Mouse (Mus musculus) macrophage (primary cell): ENCODE data around the gene Zcchc7. TPM values are rescaled to one million over a fixed set of nuclear protein-coding genes. Genes with fewer than 3 reads are reported as not detected.

Experiments used
- H3K27ac ChIP-seq: fragments of 350-480 bp; formaldehyde crosslinking; 2 replicates; pipeline ENCODE4 v1.9.0; 2021
- H3K36me3 ChIP-seq: fragments of 350-480 bp; formaldehyde crosslinking; 2 replicates; pipeline ENCODE4 v1.9.0; 2021; ENCODE audit errors: inconsistent target
- H3K4me3 ChIP-seq: fragments of 350-480 bp; formaldehyde crosslinking; 2 replicates; pipeline ENCODE4 v1.9.0; 2021; ENCODE audit errors: inconsistent target
- H3K79me2 ChIP-seq: fragments of 350-480 bp; formaldehyde crosslinking; 2 replicates; pipeline ENCODE4 v1.9.0; 2021; ENCODE audit errors: inconsistent target
- WGBS: methylation state at CpG from one replicate; pipeline ENCODE4 v1.1.7; 2026; ENCODE audit warnings: inconsistent platforms; ENCODE audit not compliant: missing documents; 5-methylcytosine and 5-hydroxymethylcytosine counted together
- polyA plus RNA-seq: library from polyadenylated mRNA; stranded (reverse); fragments of 250-400 nt; gene quantifications from 3 replicates; pipeline ENCODE4 v1.2.4, GENCODE M21; 2018; ENCODE audit warnings: inconsistent platforms

Gene Zcchc7
- polyA plus RNA-seq, 1 experiment from 2014 or later, result 31.5 TPM

- 94% methylated on average over 6 of the region's 6 CpGs for WGBS
- Histone ChIP-seq H3K4me3 (no peak overlapping the region), H3K36me3 (no peaks in the 10 kb centered on the region), H3K27ac (no peak overlapping the region), H3K79me2 (no peaks in the 10 kb centered on the region)
Observed at GRCm38 (mm10) chr4:44783566-44784292, 28.1 kb downstream of the Zcchc7 start.

GRCm38 (mm10) chr4:44812855-44813254 is 57.2 kb downstream of the Zcchc7 start:
- H3K27ac ChIP-seq, result no peak overlapping the region
- no peaks in the 10 kb centered on the region for H3K36me3 ChIP-seq
- 56% methylated on average over 1 of the region's 1 CpGs for WGBS
- H3K4me3 ChIP-seq, result no peak overlapping the region
- H3K79me2 ChIP-seq, result peaks cover 9% of the 10 kb centered on the region; the same call in 1 of the 2 replicates

GRCm38 (mm10) chr4:44813770-44814169 is 58.1 kb downstream of the Zcchc7 start:
- Histone ChIP-seq H3K36me3 (no peaks in the 10 kb centered on the region), H3K79me2 (peaks cover 9% of the 10 kb centered on the region; the same call in 1 of the 2 replicates), H3K4me3 (no peak overlapping the region), H3K27ac (no peak overlapping the region)
- WGBS, result 66% methylated on average over 4 of the region's 4 CpGs

GRCm38 (mm10) chr4:44816584-44816983 is 60.9 kb downstream of the Zcchc7 start:
- Histone ChIP-seq H3K27ac (no peak overlapping the region), H3K4me3 (no peak overlapping the region), H3K79me2 (peaks cover 9% of the 10 kb centered on the region; the same call in 1 of the 2 replicates), H3K36me3 (no peaks in the 10 kb centered on the region)
- WGBS, result 21% methylated on average over 7 of the region's 7 CpGs

- no peaks in the 10 kb centered on the region for H3K79me2 ChIP-seq
- H3K36me3 ChIP-seq, result no peaks in the 10 kb centered on the region
- no peak overlapping the region for H3K4me3 ChIP-seq
- WGBS, result 88% methylated on average over 3 of the region's 3 CpGs
- no peak overlapping the region for H3K27ac ChIP-seq
Observed at GRCm38 (mm10) chr4:44830609-44831008, 74.9 kb downstream of the Zcchc7 start.

- Histone ChIP-seq H3K27ac (no peak overlapping the region), H3K36me3 (no peaks in the 10 kb centered on the region), H3K4me3 (no peak overlapping the region), H3K79me2 (no peaks in the 10 kb centered on the region; the same call in 1 of the 2 replicates)
- whole genome bisulfite sequencing, result 92% methylated on average over 6 of the region's 6 CpGs
Observed at GRCm38 (mm10) chr4:44851835-44852251, 96.2 kb downstream of the Zcchc7 start.

- Histone ChIP-seq H3K36me3 (no peaks in the 10 kb centered on the region), H3K79me2 (no peaks in the 10 kb centered on the region), H3K4me3 (no peak overlapping the region), H3K27ac (no peak overlapping the region)
Observed at GRCm38 (mm10) chr4:44871591-44871990, 115.9 kb downstream of the Zcchc7 start.

GRCm38 (mm10) chr4:44872048-44872447 is 116.4 kb downstream of the Zcchc7 start:
- H3K36me3 ChIP-seq, result no peaks in the 10 kb centered on the region
- H3K27ac ChIP-seq, result no peak overlapping the region
- 90% methylated on average over 1 of the region's 1 CpGs for WGBS
- H3K4me3 ChIP-seq, result no peak overlapping the region
- H3K79me2 ChIP-seq, result no peaks in the 10 kb centered on the region

- H3K79me2 ChIP-seq, result no peaks in the 10 kb centered on the region
- no peaks in the 10 kb centered on the region for H3K36me3 ChIP-seq
- WGBS, result 62% methylated on average over 7 of the region's 7 CpGs
- no peak overlapping the region for H3K4me3 ChIP-seq
- no peak overlapping the region for H3K27ac ChIP-seq
Observed at GRCm38 (mm10) chr4:44880065-44880623, 124.5 kb downstream of the Zcchc7 start.

- H3K27ac ChIP-seq, result no peak overlapping the region
- no peaks in the 10 kb centered on the region for H3K79me2 ChIP-seq
- 86% methylated on average over 6 of the region's 6 CpGs for WGBS
- H3K36me3 ChIP-seq, result no peaks in the 10 kb centered on the region
- no peak overlapping the region for H3K4me3 ChIP-seq
Observed at GRCm38 (mm10) chr4:44886143-44886542, 130.5 kb downstream of the Zcchc7 start.

GRCm38 (mm10) chr4:44891344-44891743 is 135.7 kb downstream of the Zcchc7 start:
- Histone ChIP-seq H3K4me3 (no peak overlapping the region), H3K27ac (no peak overlapping the region), H3K36me3 (peaks cover 16% of the 10 kb centered on the region), H3K79me2 (no peaks in the 10 kb centered on the region)
- 70% methylated on average over 6 of the region's 6 CpGs for WGBS

- WGBS, result 82% methylated on average over 11 of the region's 11 CpGs
- H3K36me3 ChIP-seq, result no peaks in the 10 kb centered on the region
- H3K27ac ChIP-seq, result no peak overlapping the region
Observed at GRCm38 (mm10) chr4:44905651-44906271, 150.1 kb downstream of the Zcchc7 start.

GRCm38 (mm10) chr4:44906399-44906798 is 150.7 kb downstream of the Zcchc7 start:
- Histone ChIP-seq H3K79me2 (no peaks in the 10 kb centered on the region), H3K27ac (no peak overlapping the region), H3K4me3 (no peak overlapping the region), H3K36me3 (no peaks in the 10 kb centered on the region)
- 90% methylated on average over 4 of the region's 4 CpGs for WGBS

More at GRCm38 (mm10) chr4:44905651-44906271, 150.1 kb downstream of the Zcchc7 start:
- no peak overlapping the region for H3K4me3 ChIP-seq
- no peaks in the 10 kb centered on the region for H3K79me2 ChIP-seq

GRCm38 (mm10) chr4:44910065-44910464 is 154.4 kb downstream of the Zcchc7 start:
- Histone ChIP-seq H3K36me3 (no peaks in the 10 kb centered on the region), H3K79me2 (no peaks in the 10 kb centered on the region), H3K27ac (peak overlapping the region; percentile 10; the same call in 1 of the 2 replicates), H3K4me3 (no peak overlapping the region)
- WGBS, result 11% methylated on average over 2 of the region's 2 CpGs

- Histone ChIP-seq H3K36me3 (no peaks in the 10 kb centered on the region), H3K79me2 (no peaks in the 10 kb centered on the region), H3K27ac (peak overlapping the region; percentile 10; the same call in 1 of the 2 replicates), H3K4me3 (no peak overlapping the region)
- 11% methylated on average over 1 of the region's 2 CpGs for whole genome bisulfite sequencing
Observed at GRCm38 (mm10) chr4:44910857-44911256, 155.2 kb downstream of the Zcchc7 start.
